9 mouse cellular contexts compared by ENCODE assay signal in the genomic region with DNA sequence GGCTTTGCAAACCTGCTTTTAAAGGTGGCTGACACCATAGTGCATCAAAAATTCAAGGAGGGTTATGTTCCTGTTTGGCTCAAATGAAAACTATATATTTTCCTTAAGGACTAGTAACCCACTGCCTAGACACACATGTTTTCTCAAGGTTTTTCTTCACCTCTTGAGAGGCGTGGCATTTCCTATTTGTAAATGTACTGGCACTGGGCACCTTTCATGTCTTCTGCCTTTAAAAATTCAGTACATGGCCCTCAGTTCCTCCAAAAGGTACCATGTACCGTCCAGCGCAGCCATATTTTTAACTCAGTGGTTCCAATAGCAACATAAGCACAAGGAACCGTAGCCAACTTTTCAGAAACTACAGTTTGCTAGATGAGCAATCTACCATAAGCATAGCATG.
DNase-seq lines count a peak whose midpoint lies in the region; ATAC-seq and TF ChIP-seq lines count a peak whose summit lies in the region.
"Had no signal": no experiment of that assay in that cellular context is flagged by ENCODE, and none has a peak within 500 bp of the region (broad histone marks: within the 10 kb centered on the region; RNA-seq: fewer than 3 reads in every experiment).

No protein-coding gene starts in this region.

- no peak for TF ChIP-seq EP300 in heart, adult 2 months (IDR thresholded peaks at IDR 0.05; ENCODE audit: insufficient read depth, low read depth, low read length)
- no peak for TF ChIP-seq EP300 in ES-Bruce4 (IDR thresholded peaks at IDR 0.05; ENCODE audit: insufficient read depth, low read depth, low read length)

- H3K79me2 ChIP-seq in heart, adult 2 months (replicated peaks; ENCODE audit: control insufficient read depth, insufficient read depth, low read length): peaks cover 2% of the 10 kb centered on the region

- H3K4me2 ChIP-seq in heart, embryonic 16.5 days (ENCODE audit: low read depth, low read length): peak overlapping the region; percentile 96
- peak overlapping the region; percentile 92; the same call in 1 of the 2 replicates for H3K4me2 ChIP-seq in liver, embryonic 16.5 days (ENCODE audit: low read depth, low read length)

- intact Hi-C loops in heart, adult 2 months (cut with DNase I): no loop called here
- intact Hi-C loops in heart, postnatal 14 days (cut with DNase I): loop anchor here (5.0 to 10.0 kb wide), 2 partner anchors 60 to 788 kb away; a partner anchor contains a TSS

- H3K9ac ChIP-seq in heart, adult 2 months (ENCODE audit: low read depth, low read length): no peak overlapping the region
- peak overlapping the region; percentile 56 for H3K9ac ChIP-seq in ES-Bruce4 (ENCODE audit: low read depth, poor library complexity, severe bottlenecking)
- H3K9ac ChIP-seq in heart, embryonic 16.5 days (ENCODE audit: low read length): peak overlapping the region; percentile 82
- H3K9ac ChIP-seq in liver, embryonic 16.5 days (ENCODE audit: low read depth, low read length): no peak overlapping the region

- no peaks in the 10 kb centered on the region for H3K9me3 ChIP-seq in ES-Bruce4 (replicated peaks; ENCODE audit: control insufficient read depth, insufficient read depth, low read length, poor library complexity, severe bottlenecking)
- H3K9me3 ChIP-seq in heart, embryonic 16.5 days (replicated peaks; ENCODE audit: control insufficient read depth, low read length): no peaks in the 10 kb centered on the region
- no peaks in the 10 kb centered on the region for H3K9me3 ChIP-seq in liver, embryonic 16.5 days (replicated peaks; ENCODE audit: control insufficient read depth, low read length)

- no peak overlapping the region for H3K27ac ChIP-seq in heart, adult 2 months
- no peak overlapping the region for H3K27ac ChIP-seq in ES-Bruce4 (ENCODE audit: insufficient read depth, low read length)
- H3K27ac ChIP-seq in heart, embryonic 16.5 days (ENCODE audit: low read length): no peak overlapping the region
- H3K27ac ChIP-seq in liver, embryonic 16.5 days (ENCODE audit: low read length): no peak overlapping the region

- ATAC-seq in heart, embryonic 16.5 days (replicated peaks; ENCODE audit: extremely low read depth, insufficient read depth, low FRiP score): no peak
- ATAC-seq in liver, embryonic 16.5 days (ENCODE audit: low read depth): no peak

- WGBS in heart, adult 2 months: 67% methylated on average over 4 of the region's 4 CpGs
- 65% methylated on average over 4 of the region's 4 CpGs for WGBS in heart, embryonic 16.5 days
- WGBS in liver, embryonic 16.5 days (ENCODE audit: insufficient replicate concordance): 67% methylated on average over 4 of the region's 4 CpGs

- TF ChIP-seq POLR2A in heart, adult 2 months (IDR thresholded peaks at IDR 0.05; ENCODE audit: insufficient read depth, low read depth, low read length): no peak
- TF ChIP-seq POLR2A in ES-Bruce4 (IDR thresholded peaks at IDR 0.05; ENCODE audit: insufficient read depth, low read length): no peak

- H3K4me3 ChIP-seq in heart, adult 2 months: peak overlapping the region; percentile 83; the same call in 1 of the 2 replicates
- H3K4me3 ChIP-seq in ES-Bruce4 (ENCODE audit: low read depth, low read length): no peak overlapping the region
- peak overlapping the region; percentile 81 for H3K4me3 ChIP-seq in heart, embryonic 16.5 days (ENCODE audit: low read length)
- H3K4me3 ChIP-seq in liver, embryonic 16.5 days (ENCODE audit: low read depth, low read length): no peak overlapping the region

- H3K27me3 ChIP-seq in heart, adult 2 months (ENCODE audit: control insufficient read depth, insufficient read depth, low read length): no peaks in the 10 kb centered on the region
- H3K27me3 ChIP-seq in ES-Bruce4 (ENCODE audit: control insufficient read depth, insufficient read depth, low read length, poor library complexity, severe bottlenecking): no peaks in the 10 kb centered on the region
- no peaks in the 10 kb centered on the region for H3K27me3 ChIP-seq in heart, embryonic 16.5 days (ENCODE audit: control insufficient read depth, insufficient read depth, low read length)
- no peaks in the 10 kb centered on the region for H3K27me3 ChIP-seq in liver, embryonic 16.5 days (ENCODE audit: control insufficient read depth, insufficient read depth, low read depth, low read length)

- H3K36me3 ChIP-seq in heart, adult 2 months (ENCODE audit: control insufficient read depth, insufficient read depth, low read length): no peaks in the 10 kb centered on the region
- H3K36me3 ChIP-seq in ES-Bruce4 (ENCODE audit: control insufficient read depth, insufficient read depth, low read length, poor library complexity, severe bottlenecking): peaks cover 17% of the 10 kb centered on the region
- H3K36me3 ChIP-seq in heart, embryonic 16.5 days (ENCODE audit: control insufficient read depth, insufficient read depth): peaks cover 10% of the 10 kb centered on the region
- H3K36me3 ChIP-seq in liver, embryonic 16.5 days (ENCODE audit: control insufficient read depth, insufficient read depth): no peaks in the 10 kb centered on the region

- DNase-seq in heart, adult 2 months: no peak
- no peak for DNase-seq in heart, postnatal 14 days
- no peak for DNase-seq in MN1 (ENCODE audit: low spot score)
- DNase-seq in embryo, embryonic 10.5 days (ENCODE audit: low spot score): no peak
- DNase-seq in natural killer cell, adult 2 months (ENCODE audit: low spot score in 2 of 2): no peak
- DNase-seq: right cerebral cortex, adult 18-20 months had no signal

- no peaks in the 10 kb centered on the region; the same call in 1 of the 2 replicates for H3K4me1 ChIP-seq in heart, adult 2 months (ENCODE audit: control insufficient read depth, insufficient read depth, low read length)
- H3K4me1 ChIP-seq in ES-Bruce4 (ENCODE audit: control insufficient read depth, insufficient read depth, low read length): no peaks in the 10 kb centered on the region
- peaks cover 10% of the 10 kb centered on the region for H3K4me1 ChIP-seq in heart, embryonic 16.5 days (ENCODE audit: control insufficient read depth, insufficient read depth, low read length)
- H3K4me1 ChIP-seq in liver, embryonic 16.5 days (ENCODE audit: control insufficient read depth, low read depth, low read length): peaks cover 17% of the 10 kb centered on the region

- TF ChIP-seq CTCF in heart, adult 2 months (IDR thresholded peaks at IDR 0.05): no peak
- TF ChIP-seq CTCF in ES-Bruce4 (IDR thresholded peaks at IDR 0.05; ENCODE audit: low read depth, low read length): no peak

Comparison
In these comparisons a context has a peak if more than half of its experiments do, and no peak if none do; other contexts are left out.
1. H3K9ac ChIP-seq: peak in ES-Bruce4 (single experiment) and heart, embryonic 16.5 days (single experiment); none in heart, adult 2 months (single experiment) and liver, embryonic 16.5 days (single experiment).
2. H3K4me3 ChIP-seq: peak in heart, adult 2 months (single experiment) and heart, embryonic 16.5 days (single experiment); none in ES-Bruce4 (single experiment) and liver, embryonic 16.5 days (single experiment).